Mouse (Mus musculus) midbrain, postnatal 0 days (tissue): ENCODE results near the gene Dlat. TPM values are rescaled to one million over a fixed set of nuclear protein-coding genes. Genes with fewer than 3 reads are reported as not detected.
A peak's percentile ranks its signal among the peaks of the same experiment; 100 is the strongest.
"Not testable (repeated sequence)": the region's sequence is repeated elsewhere in the genome, so short reads cannot be mapped to it uniquely, and the experiment has no call there.

Source experiments
- ATAC-seq: fragments of 200-750 bp; cut with Nextera tagmentation; 2 replicates; pipeline ENCODE4 v1.8.0; 2017; ENCODE audit warnings: moderate number of reproducible peaks, mild to moderate bottlenecking, moderate TSS enrichment, moderate library complexity; ENCODE audit not compliant: low FRiP score
- DNase-seq: peaks from one replicate; pipeline ENCODE4 v3.0.0-alpha.2; 2015; ENCODE audit warnings: low spot score
- H3K27ac ChIP-seq: fragments of 300-500 bp; sonication (generic); 2 replicates; pipeline ENCODE4 v1.5.1; 2014; ENCODE audit warnings: low read depth, mild to moderate bottlenecking, low read length, mixed read lengths
- H3K27me3 ChIP-seq: fragments of 300-500 bp; sonication (generic); 2 replicates; pipeline ENCODE4 v1.6.1; 2014; ENCODE audit warnings: low read length, control low read depth, mixed read lengths; ENCODE audit not compliant: insufficient read depth
- H3K36me3 ChIP-seq: fragments of 300-500 bp; sonication (generic); 2 replicates; pipeline ENCODE4 v1.6.1; 2014; ENCODE audit warnings: low read length, control low read depth, mixed read lengths; ENCODE audit not compliant: insufficient read depth
- H3K4me1 ChIP-seq: fragments of 300-500 bp; sonication (generic); 2 replicates; pipeline ENCODE4 v1.6.1; 2014; ENCODE audit warnings: mild to moderate bottlenecking, control low read depth, antibody characterized with exemption, low read length, mixed read lengths; ENCODE audit not compliant: insufficient read depth
- H3K4me2 ChIP-seq: fragments of 300-500 bp; sonication (generic); 2 replicates; pipeline ENCODE4 v1.6.1; 2014; ENCODE audit warnings: low read depth, mild to moderate bottlenecking, low read length, mixed read lengths; ENCODE audit not compliant: poor library complexity, severe bottlenecking
- H3K4me3 ChIP-seq: fragments of 300-500 bp; sonication (generic); 2 replicates; pipeline ENCODE4 v1.5.1; 2014; ENCODE audit warnings: low read depth, mild to moderate bottlenecking, low read length, moderate library complexity
- H3K9ac ChIP-seq: fragments of 300-500 bp; sonication (generic); replicated peaks from 2 replicates; pipeline ENCODE4 v1.6.1; 2014; ENCODE audit warnings: mild to moderate bottlenecking, low read length, moderate library complexity, mixed read lengths; ENCODE audit not compliant: poor library complexity, severe bottlenecking
- H3K9me3 ChIP-seq: fragments of 300-500 bp; sonication (generic); 2 replicates; pipeline ENCODE4 v1.6.1; 2016; ENCODE audit warnings: low read length, control low read depth
- CTCF ChIP-seq: IDR thresholded peaks from 2 replicates; pipeline ENCODE4 v1.5.1; 2016; ENCODE audit warnings: antibody characterized with exemption, mild to moderate bottlenecking
- WGBS: fragments of 180-500 bp; shearing (Covaris S2); extraction: QIAGEN DNeasy Blood & Tissue Kit; methylation state at CpG from one replicate; pipeline ENCODE4 v1.1.7; 2014; 5-methylcytosine and 5-hydroxymethylcytosine counted together
- polyA plus RNA-seq: library from polyadenylated mRNA; unstranded; fragments of >200 nt; fragmentation: Nextera tagmentation; extraction: Ambion mirVana; gene quantifications from 2 replicates; pipeline ENCODE4 v1.2.1, GENCODE M21; 2015
- total RNA-seq: library from RNA; depleted of rRNA; stranded (reverse); fragments of >200 nt; gene quantifications from 2 replicates; pipeline ENCODE4 v1.2.3, GENCODE M21; 2014

Dlat gene
- total and polyA plus RNA-seq, 2 experiments from 2014 or later: 58.7 to 67.4 TPM

DNA sequence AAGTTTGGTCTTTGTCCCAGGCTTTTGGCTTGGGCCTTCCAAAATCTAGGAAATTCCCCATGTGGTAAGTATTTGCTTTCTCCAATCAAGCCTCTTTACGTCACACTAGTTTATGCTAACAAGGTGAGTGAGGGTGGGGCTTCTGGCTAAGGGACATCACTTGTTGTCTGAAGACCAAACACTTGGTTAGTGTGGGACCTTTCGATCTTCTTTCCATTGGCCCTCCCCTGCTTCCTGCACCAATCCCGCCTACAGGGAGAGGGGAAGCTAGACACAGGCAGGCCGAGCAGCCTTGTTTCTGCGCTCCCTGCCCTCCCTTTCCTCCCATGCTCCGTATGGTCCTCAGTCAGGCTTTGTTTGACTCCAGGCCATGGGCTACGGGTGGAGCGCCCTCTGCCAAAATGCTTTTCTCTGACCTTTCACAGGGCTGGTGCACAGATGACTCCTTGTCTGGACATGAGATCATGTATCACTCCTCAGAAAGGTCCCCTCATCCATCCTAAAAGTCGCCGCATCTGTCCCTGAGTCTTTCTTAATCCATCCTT, 12.7 kb downstream of the Dlat start:
- Histone ChIP-seq H3K36me3 (peaks cover 75% of the 10 kb centered on the region), H3K4me1 (no peaks in the 10 kb centered on the region), H3K4me2 (no peak overlapping the region), H3K9me3 (no peaks in the 10 kb centered on the region), H3K4me3 (no peak overlapping the region), H3K27me3 (no peaks in the 10 kb centered on the region), H3K9ac (no peak overlapping the region), H3K27ac (no peak overlapping the region)
- no peak for DNase-seq
- WGBS: 85% methylated on average over 10 of the region's 10 CpGs
- no peak for ATAC-seq
- no peak for TF ChIP-seq CTCF

DNA sequence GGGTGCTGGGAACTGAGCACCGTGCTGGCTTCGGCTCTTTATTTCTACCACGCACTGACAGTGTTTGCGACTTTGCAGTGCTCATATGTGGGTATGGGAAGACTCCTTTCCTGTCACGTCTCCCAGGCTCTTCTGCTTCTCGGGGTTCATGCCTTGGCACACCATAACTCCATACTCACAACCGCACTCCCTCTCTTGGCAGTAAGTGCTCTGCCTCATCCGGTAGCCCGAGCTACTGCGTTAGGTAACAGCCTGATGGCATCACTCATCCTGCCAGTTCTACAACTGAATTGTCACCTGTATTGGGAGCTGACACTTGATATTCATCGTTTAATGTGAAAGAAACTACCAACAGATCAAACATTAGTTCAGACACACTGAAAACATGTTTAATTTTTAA, 25.3 kb downstream of the Dlat start:
- ATAC-seq: no peak
- H3K27me3 ChIP-seq: no peaks in the 10 kb centered on the region
- H3K9ac ChIP-seq: no peak overlapping the region
- H3K4me3 ChIP-seq: no peak overlapping the region
- H3K27ac ChIP-seq: no peak overlapping the region
- no peak overlapping the region for H3K4me2 ChIP-seq
- no peak for DNase-seq
- H3K36me3 ChIP-seq: peaks cover 15% of the 10 kb centered on the region
- H3K4me1 ChIP-seq: no peaks in the 10 kb centered on the region
- 95% methylated on average over 11 of the region's 11 CpGs for WGBS
- H3K9me3 ChIP-seq: no peaks in the 10 kb centered on the region
- no peak for TF ChIP-seq CTCF

DNA sequence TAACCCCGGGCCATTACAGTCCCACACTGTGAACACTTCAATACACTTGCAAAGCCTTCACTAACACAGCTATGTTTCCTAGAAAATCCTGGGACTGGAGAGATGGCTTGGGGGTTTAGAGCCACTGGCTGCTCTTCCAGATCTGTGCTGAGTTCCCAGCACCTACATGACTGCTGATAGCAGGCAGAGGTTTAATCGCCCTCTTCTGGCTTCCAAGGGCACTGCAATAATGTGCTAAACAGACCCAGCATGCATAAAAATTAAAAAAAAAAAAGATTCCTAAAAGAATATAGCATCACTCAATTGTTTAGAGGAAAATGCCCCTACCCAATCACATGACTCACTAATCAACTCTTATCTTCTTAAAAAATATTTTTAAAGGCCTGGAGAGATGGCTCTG, 26.5 kb downstream of the Dlat start:
- Histone ChIP-seq H3K9me3 (no peaks in the 10 kb centered on the region), H3K4me3 (no peak overlapping the region), H3K4me1 (no peaks in the 10 kb centered on the region), H3K27ac (no peak overlapping the region), H3K9ac (no peak overlapping the region), H3K27me3 (no peaks in the 10 kb centered on the region), H3K4me2 (no peak overlapping the region), H3K36me3 (peaks cover 7% of the 10 kb centered on the region; the same call in 1 of the 2 replicates)
- peak; percentile 49 for TF ChIP-seq CTCF
- DNase-seq: no peak
- ATAC-seq: no peak
- WGBS: 58% methylated on average over 2 of the region's 2 CpGs

DNA sequence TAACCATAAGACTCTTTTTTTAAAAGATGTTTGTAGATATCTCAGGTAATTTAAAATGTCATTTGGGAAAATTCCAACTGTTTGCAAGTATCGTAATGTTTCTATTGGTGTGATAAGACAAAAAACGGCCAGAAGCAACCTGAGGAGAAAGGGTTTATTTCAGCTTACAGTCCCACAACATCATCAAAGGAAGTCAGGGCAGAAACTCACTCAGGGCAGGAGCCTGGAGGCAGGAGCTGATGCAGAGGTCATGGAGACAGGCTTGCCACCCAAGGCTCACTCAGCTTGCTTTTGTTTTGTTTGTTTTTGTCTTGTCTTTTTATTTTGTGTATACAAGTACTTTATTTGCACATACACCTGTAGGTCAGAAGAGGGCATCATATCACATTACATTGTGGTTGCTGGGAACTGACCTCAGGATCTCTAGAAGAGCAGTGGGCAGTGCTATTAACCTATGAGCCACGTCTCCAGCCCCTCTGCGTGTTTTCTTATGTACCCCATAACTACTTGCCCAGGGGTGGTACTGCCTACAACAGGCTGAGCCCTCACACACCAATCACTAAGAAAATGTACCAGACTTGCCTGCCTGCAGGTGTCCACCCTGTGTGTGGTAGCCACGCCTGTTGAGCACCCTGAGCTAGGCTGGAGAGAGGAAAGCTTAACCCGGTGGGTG, 27.4 kb downstream of the Dlat start:
- Histone ChIP-seq H3K36me3 (peaks cover 3% of the 10 kb centered on the region; the same call in 1 of the 2 replicates), H3K9me3 (no peaks in the 10 kb centered on the region), H3K4me2 (no peak overlapping the region), H3K27ac (no peak overlapping the region), H3K9ac (no peak overlapping the region), H3K27me3 (no peaks in the 10 kb centered on the region), H3K4me3 (no peak overlapping the region), H3K4me1 (no peaks in the 10 kb centered on the region)
- no peak for ATAC-seq
- no peak for DNase-seq
- WGBS: 93% methylated on average over 6 of the region's 6 CpGs
- no peak for TF ChIP-seq CTCF

DNA sequence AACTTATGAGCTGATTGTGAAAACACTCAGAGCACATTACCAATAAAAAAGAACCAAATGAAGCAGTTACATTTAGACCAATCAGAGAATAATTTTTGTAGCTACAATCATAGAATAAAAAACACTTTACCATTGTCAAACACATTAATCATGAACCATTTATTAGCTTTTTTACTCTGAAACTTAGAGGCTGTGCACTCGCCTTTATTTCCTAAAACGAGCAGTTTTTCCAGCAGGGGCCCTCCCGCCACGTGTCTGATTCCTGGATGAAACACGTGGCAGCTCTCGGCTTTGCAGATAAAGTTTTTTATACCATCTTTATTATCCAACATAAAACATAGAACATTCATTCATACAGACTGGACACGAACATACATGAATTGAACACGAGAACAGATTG, 28.7 kb downstream of the Dlat start:
- not testable (repeated sequence) for H3K36me3 ChIP-seq, DNase-seq, H3K27ac ChIP-seq, ATAC-seq, H3K4me3 ChIP-seq, H3K9ac ChIP-seq, H3K9me3 ChIP-seq, H3K27me3 ChIP-seq, H3K4me1 ChIP-seq, H3K4me2 ChIP-seq
- 94% methylated on average over 6 of the region's 8 CpGs for WGBS

DNA sequence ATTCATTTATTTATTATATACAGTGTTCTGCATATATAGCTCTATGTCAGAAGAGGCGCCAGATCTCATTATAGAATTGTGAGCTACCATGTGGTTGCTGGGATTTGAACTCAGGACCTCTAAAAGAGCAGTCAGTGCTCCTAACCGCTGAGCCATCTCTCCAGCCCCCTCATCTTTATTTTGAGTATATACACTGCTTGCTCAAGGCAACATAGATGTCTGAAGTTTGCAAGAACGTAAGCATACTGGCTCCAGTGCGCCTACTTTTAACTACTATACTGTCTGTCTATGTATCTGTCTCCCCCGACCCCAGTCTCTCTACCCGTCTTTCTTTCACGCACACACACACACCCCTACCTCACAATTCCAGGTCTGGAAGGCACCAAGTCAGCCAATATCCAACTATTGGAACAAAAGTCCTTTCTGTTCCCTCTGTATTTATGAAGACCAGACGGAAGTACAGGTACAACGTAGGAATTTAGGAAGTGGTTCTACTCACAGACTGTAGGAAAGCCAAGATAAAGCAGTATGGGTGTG, 41.7 kb downstream of the Dlat start:
- Histone ChIP-seq H3K9ac (no peak overlapping the region), H3K4me3 (peak overlapping the region; percentile 79), H3K4me2 (peak overlapping the region; percentile 69), H3K4me1 (peaks cover 6% of the 10 kb centered on the region; the same call in 1 of the 2 replicates), H3K9me3 (no peaks in the 10 kb centered on the region), H3K27me3 (no peaks in the 10 kb centered on the region), H3K36me3 (peaks cover 18% of the 10 kb centered on the region; the same call in 1 of the 2 replicates), H3K27ac (no peak overlapping the region)
- ATAC-seq (no peak), DNase-seq (no peak)
- WGBS: 69% methylated on average over 9 of the region's 9 CpGs
- TF ChIP-seq CTCF: no peak
